Mouse (Mus musculus): ENCODE results near the gene P2rx7. TPM values are rescaled to one million over a fixed set of nuclear protein-coding genes. Genes with fewer than 3 reads are reported as not detected.

The P2rx7 gene
- polyA plus RNA-seq, 1 experiment from 2014 or later, result 1.3 TPM

DNA sequence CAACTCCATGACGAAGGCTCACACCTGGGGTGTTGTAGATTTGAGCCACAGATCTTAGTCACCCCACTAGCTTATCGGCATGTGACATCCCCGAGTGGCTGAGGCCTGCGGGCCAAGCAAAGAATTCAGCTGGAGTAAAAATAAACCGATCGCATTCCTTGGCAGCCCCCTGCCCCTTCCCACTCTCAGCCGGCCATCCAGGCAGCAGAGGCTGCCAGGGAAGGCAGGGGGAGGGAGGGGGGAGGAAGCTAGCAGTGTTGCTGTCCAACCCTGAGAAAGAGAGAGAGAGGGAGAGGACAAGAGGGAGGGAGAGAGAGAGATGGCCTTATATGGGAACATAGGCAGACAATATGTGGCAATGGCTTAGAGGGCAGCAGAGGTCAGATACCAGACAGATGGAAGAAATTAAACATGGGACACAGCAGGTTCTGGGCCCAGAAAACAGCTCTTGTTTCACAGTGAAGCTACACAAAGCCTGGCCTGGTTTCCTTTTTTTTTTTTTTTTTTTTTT, 22.3 kb upstream of the P2rx7 start:
- H3K4me2 ChIP-seq, result no peak overlapping the region

DNA sequence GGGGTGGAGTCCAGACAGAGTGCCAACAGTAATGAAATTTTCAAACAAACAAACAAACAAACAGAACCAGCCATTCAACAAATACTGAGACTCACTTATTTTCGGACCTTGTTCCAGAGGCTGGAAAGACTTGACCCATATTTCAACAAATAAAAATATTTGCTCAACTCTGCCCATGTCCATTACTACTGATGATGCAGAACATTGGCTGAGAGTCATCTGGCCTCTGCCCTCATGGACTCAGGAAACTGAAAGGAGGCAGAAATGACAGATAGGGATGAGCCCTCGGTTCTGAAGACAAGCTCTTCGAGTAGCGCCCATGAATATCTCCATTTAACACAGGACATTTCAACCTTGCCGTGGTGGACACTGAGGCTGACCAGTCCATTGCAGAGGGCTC, 21.2 kb upstream of the P2rx7 start:
- H3K36me3 ChIP-seq (ENCODE audit: control insufficient read depth, insufficient read depth, low read length), result no peaks in the 10 kb centered on the region
- H3K27ac ChIP-seq (ENCODE audit: low read depth, low read length), result no peak overlapping the region
- H3K27me3 ChIP-seq (replicated peaks; ENCODE audit: control insufficient read depth, insufficient read depth, low read length), result no peaks in the 10 kb centered on the region
- peaks cover 9% of the 10 kb centered on the region; the same call in 1 of the 2 replicates for H3K4me1 ChIP-seq (replicated peaks; ENCODE audit: control insufficient read depth, insufficient read depth, low read length)
- H3K9ac ChIP-seq (ENCODE audit: low read depth, low read length), result no peak overlapping the region
- no peak overlapping the region for H3K4me3 ChIP-seq (ENCODE audit: low read depth, low read length)
- H3K9me3 ChIP-seq (ENCODE audit: control insufficient read depth, low read length), result no peaks in the 10 kb centered on the region
- no peak overlapping the region for H3K4me2 ChIP-seq
- WGBS, result 70% methylated on average over 5 of the region's 5 CpGs
- DNase-seq (ENCODE audit: low spot score) (no peak), ATAC-seq (replicated peaks; ENCODE audit: low FRiP score) (no peak)

More for the DNA sequence above, 22.3 kb upstream of the P2rx7 start:
- H3K9me3 ChIP-seq (ENCODE audit: control insufficient read depth, low read length), result no peaks in the 10 kb centered on the region
- H3K27ac ChIP-seq (ENCODE audit: low read depth, low read length), result no peak overlapping the region
- DNase-seq (ENCODE audit: low spot score) (no peak), ATAC-seq (replicated peaks; ENCODE audit: low FRiP score) (no peak; the same call in 1 of the 2 replicates)
- H3K27me3 ChIP-seq (replicated peaks; ENCODE audit: control insufficient read depth, insufficient read depth, low read length), result no peaks in the 10 kb centered on the region; the same call in 1 of the 2 replicates
- H3K9ac ChIP-seq (ENCODE audit: low read depth, low read length), result no peak overlapping the region
- no peaks in the 10 kb centered on the region for H3K36me3 ChIP-seq (ENCODE audit: control insufficient read depth, insufficient read depth, low read length)
- no peak overlapping the region for H3K4me3 ChIP-seq (ENCODE audit: low read depth, low read length)
- 0 out of 2 replicates have a peak, but pooled peaks cover 6% of the 10 kb centered on the region for H3K4me1 ChIP-seq (replicated peaks; ENCODE audit: control insufficient read depth, insufficient read depth, low read length)
- 31% methylated on average over 7 of the region's 7 CpGs for WGBS

DNA sequence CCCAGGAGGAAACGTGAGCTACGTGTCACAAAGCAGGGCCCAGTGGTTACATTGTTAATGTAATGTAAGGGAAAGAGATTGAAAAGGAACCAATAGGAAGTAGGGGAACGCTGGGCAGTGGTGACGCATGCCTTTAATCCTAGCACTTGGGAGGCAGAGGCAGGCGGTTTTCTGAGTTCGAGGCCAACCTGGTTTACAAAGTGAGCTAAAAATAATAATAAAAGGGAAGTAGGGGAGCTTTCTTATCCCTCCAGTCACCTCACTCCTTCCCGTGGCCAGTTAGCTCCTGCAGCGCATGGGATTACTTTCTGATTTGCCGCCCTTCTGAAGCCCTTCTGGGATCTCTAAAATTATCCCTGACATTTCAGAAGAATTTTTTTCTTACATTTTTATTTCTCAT, 19.9 kb upstream of the P2rx7 start:
- Histone ChIP-seq H3K27me3 (replicated peaks; ENCODE audit: control insufficient read depth, insufficient read depth, low read length) (no peaks in the 10 kb centered on the region), H3K9ac (ENCODE audit: low read depth, low read length) (no peak overlapping the region), H3K4me1 (replicated peaks; ENCODE audit: control insufficient read depth, insufficient read depth, low read length) (peaks cover 9% of the 10 kb centered on the region; the same call in 1 of the 2 replicates), H3K27ac (ENCODE audit: low read depth, low read length) (no peak overlapping the region), H3K36me3 (ENCODE audit: control insufficient read depth, insufficient read depth, low read length) (no peaks in the 10 kb centered on the region), H3K4me2 (no peak overlapping the region), H3K9me3 (ENCODE audit: control insufficient read depth, low read length) (no peaks in the 10 kb centered on the region), H3K4me3 (ENCODE audit: low read depth, low read length) (no peak overlapping the region)
- DNase-seq (ENCODE audit: low spot score) (no peak), ATAC-seq (replicated peaks; ENCODE audit: low FRiP score) (no peak)
- WGBS, result 60% methylated on average over 9 of the region's 9 CpGs

DNA sequence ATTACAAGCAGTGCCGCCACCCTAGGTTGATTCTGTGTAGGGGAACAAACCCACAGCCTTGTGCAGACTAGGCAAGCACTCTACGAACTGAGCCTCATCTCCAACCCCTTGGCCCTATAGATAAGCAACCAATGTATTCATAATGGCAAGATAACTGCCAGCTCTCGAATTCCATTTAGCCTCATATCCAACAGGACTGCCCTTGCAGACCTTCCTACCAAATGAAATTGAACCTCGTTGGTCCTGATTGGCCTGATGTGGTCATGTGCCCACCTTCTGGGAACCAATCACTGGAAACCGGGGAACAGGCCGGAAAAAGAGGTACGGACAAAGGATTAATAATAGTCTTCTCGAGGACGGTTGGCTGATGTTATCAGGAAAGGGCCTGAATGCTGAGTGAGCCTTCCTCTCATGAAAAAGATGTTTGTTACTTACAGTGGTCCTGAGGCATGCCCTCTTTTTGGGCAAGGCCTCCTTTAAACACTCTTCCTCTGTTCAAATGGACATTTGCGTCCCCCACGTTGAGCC, 18.7 kb upstream of the P2rx7 start:
- no peak overlapping the region for H3K4me2 ChIP-seq
- no peaks in the 10 kb centered on the region for H3K27me3 ChIP-seq (replicated peaks; ENCODE audit: control insufficient read depth, insufficient read depth, low read length)
- DNase-seq (ENCODE audit: low spot score) (no peak), ATAC-seq (replicated peaks; ENCODE audit: low FRiP score) (no peak)
- peaks cover 9% of the 10 kb centered on the region; the same call in 1 of the 2 replicates for H3K4me1 ChIP-seq (replicated peaks; ENCODE audit: control insufficient read depth, insufficient read depth, low read length)
- H3K4me3 ChIP-seq (ENCODE audit: low read depth, low read length), result no peak overlapping the region
- no peaks in the 10 kb centered on the region for H3K9me3 ChIP-seq (ENCODE audit: control insufficient read depth, low read length)
- no peak overlapping the region for H3K27ac ChIP-seq (ENCODE audit: low read depth, low read length)
- WGBS, result 67% methylated on average over 11 of the region's 11 CpGs
- no peaks in the 10 kb centered on the region for H3K36me3 ChIP-seq (ENCODE audit: control insufficient read depth, insufficient read depth, low read length)
- H3K9ac ChIP-seq (ENCODE audit: low read depth, low read length), result no peak overlapping the region

DNA sequence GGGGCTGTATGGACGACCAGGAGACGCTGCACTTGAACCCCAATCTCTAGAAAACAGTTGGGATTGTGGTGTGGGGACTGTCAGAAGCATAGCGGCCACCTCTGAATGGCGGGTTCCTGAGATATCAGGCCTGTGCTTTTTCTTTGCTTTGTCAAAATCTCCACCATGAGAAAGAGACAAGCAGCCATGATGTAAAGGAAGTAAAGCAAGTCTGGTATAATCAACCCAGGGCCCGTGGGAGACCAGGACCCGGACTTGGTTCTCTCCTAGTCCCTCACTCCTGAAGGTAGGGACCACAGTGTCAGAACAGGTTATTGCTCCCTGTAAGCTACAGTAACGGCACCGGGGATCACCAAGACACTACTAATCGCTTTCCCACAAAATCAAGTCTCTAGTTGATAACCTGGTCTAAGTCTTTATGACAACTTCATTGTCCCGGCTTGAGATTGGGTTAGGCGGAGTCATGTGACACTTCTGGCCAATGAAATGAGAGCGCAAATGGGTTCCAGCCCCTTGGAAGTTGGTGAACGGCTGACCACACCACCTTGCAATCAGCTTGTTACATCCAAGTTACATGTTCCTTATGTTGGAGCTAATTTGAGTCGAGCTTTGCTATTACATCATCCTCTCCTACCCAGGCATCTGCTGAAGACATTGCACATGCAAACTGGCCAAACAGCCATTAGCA, 18.0 kb upstream of the P2rx7 start:
- H3K27ac ChIP-seq (ENCODE audit: low read depth, low read length), result no peak overlapping the region

DNA sequence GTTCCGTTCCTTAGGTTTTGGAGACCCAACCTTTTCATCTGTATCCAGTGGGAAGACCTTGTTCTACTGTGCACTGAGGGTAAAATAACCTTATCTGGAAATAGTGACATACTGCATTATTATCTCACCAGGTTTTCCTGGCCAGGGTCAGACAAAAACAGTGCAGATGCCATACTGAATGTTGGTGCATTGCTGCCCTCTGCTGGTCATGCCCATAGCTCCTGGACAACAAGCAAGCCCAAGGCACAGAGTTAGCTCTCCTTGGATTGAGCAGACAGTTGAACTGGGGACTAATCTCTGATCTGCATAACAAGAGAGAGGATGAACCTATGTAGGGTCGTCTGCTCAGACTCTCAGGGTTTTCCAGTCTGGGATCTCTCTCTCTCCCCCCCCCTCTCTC, 16.5 kb upstream of the P2rx7 start:
- Histone ChIP-seq H3K4me1 (replicated peaks; ENCODE audit: control insufficient read depth, insufficient read depth, low read length) (peaks cover 9% of the 10 kb centered on the region; the same call in 1 of the 2 replicates), H3K4me3 (ENCODE audit: low read depth, low read length) (no peak overlapping the region), H3K9ac (ENCODE audit: low read depth, low read length) (no peak overlapping the region), H3K27ac (ENCODE audit: low read depth, low read length) (no peak overlapping the region), H3K9me3 (ENCODE audit: control insufficient read depth, low read length) (no peaks in the 10 kb centered on the region), H3K4me2 (no peak overlapping the region), H3K36me3 (ENCODE audit: control insufficient read depth, insufficient read depth, low read length) (no peaks in the 10 kb centered on the region), H3K27me3 (replicated peaks; ENCODE audit: control insufficient read depth, insufficient read depth, low read length) (no peaks in the 10 kb centered on the region)
- WGBS, result 40% methylated on average over 2 of the region's 2 CpGs
- DNase-seq (ENCODE audit: low spot score) (peak; percentile 69), ATAC-seq (replicated peaks; ENCODE audit: low FRiP score) (peak; percentile 51; the same call in 1 of the 2 replicates)

More for the DNA sequence above, 18.0 kb upstream of the P2rx7 start:
- Histone ChIP-seq H3K4me2 (no peak overlapping the region), H3K36me3 (ENCODE audit: control insufficient read depth, insufficient read depth, low read length) (no peaks in the 10 kb centered on the region), H3K4me3 (ENCODE audit: low read depth, low read length) (no peak overlapping the region), H3K9me3 (ENCODE audit: control insufficient read depth, low read length) (no peaks in the 10 kb centered on the region), H3K9ac (ENCODE audit: low read depth, low read length) (no peak overlapping the region), H3K27me3 (replicated peaks; ENCODE audit: control insufficient read depth, insufficient read depth, low read length) (no peaks in the 10 kb centered on the region), H3K4me1 (replicated peaks; ENCODE audit: control insufficient read depth, insufficient read depth, low read length) (peaks cover 9% of the 10 kb centered on the region; the same call in 1 of the 2 replicates)
- no peak for ATAC-seq (replicated peaks; ENCODE audit: low FRiP score)
- 78% methylated on average over 14 of the region's 14 CpGs for WGBS
- no peak for DNase-seq (ENCODE audit: low spot score)

DNA sequence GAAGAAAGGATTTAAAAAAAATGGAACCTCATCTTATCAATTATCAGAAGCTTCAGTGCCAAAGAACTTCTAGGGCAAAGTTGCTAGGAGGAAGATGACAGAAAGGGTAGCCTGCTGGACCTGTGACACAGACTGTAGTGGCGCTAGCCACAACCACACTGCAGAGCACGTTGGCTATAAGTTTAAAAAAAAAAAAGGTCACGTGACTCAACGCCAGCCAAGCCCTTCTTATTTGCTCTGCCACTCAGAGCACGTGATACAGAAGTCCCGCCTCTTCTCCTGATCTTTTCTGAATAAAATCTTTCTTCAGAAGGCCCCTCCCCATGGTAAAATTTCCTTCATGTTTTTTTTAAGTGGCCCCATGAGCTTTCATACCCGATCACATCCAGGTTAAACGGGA, 8.5 kb upstream of the P2rx7 start:
- Histone ChIP-seq H3K9me3 (ENCODE audit: control insufficient read depth, low read length) (no peaks in the 10 kb centered on the region), H3K4me1 (replicated peaks; ENCODE audit: control insufficient read depth, insufficient read depth, low read length) (peaks cover 8% of the 10 kb centered on the region), H3K9ac (ENCODE audit: low read depth, low read length) (no peak overlapping the region), H3K4me2 (no peak overlapping the region), H3K36me3 (ENCODE audit: control insufficient read depth, insufficient read depth, low read length) (no peaks in the 10 kb centered on the region), H3K27me3 (replicated peaks; ENCODE audit: control insufficient read depth, insufficient read depth, low read length) (no peaks in the 10 kb centered on the region), H3K4me3 (ENCODE audit: low read depth, low read length) (no peak overlapping the region), H3K27ac (ENCODE audit: low read depth, low read length) (no peak overlapping the region)
- 65% methylated on average over 8 of the region's 8 CpGs for WGBS
- ATAC-seq (replicated peaks; ENCODE audit: low FRiP score), result no peak
- no peak for DNase-seq (ENCODE audit: low spot score)

DNA sequence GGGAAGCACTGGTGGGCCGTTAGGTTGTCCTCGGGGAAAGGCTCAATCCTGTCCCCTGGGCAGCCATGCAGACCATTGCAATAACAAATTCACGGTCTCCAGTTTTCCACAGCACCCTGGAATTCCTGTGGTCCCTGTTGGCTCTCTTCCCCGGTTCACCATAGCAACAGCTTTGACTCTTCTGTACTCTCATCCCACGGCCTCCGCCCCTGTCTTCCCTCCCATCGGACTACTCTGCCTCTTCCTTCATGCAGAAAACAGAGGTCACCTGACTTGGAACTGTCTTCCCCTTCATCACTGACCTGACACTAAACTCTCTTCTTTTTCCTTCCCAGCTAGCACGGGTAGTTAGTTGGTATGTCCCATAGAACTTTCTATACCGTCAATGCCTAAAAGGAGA, 7.4 kb upstream of the P2rx7 start:
- peaks cover 8% of the 10 kb centered on the region for H3K4me1 ChIP-seq (replicated peaks; ENCODE audit: control insufficient read depth, insufficient read depth, low read length)
- DNase-seq (ENCODE audit: low spot score) (no peak), ATAC-seq (replicated peaks; ENCODE audit: low FRiP score) (no peak)
- 87% methylated on average over 9 of the region's 9 CpGs for WGBS
- H3K36me3 ChIP-seq (ENCODE audit: control insufficient read depth, insufficient read depth, low read length), result no peaks in the 10 kb centered on the region
- H3K27me3 ChIP-seq (replicated peaks; ENCODE audit: control insufficient read depth, insufficient read depth, low read length), result no peaks in the 10 kb centered on the region
- no peak overlapping the region for H3K4me3 ChIP-seq (ENCODE audit: low read depth, low read length)
- H3K9ac ChIP-seq (ENCODE audit: low read depth, low read length), result no peak overlapping the region
- H3K9me3 ChIP-seq (ENCODE audit: control insufficient read depth, low read length), result no peaks in the 10 kb centered on the region
- H3K4me2 ChIP-seq, result no peak overlapping the region
- H3K27ac ChIP-seq (ENCODE audit: low read depth, low read length), result no peak overlapping the region

DNA sequence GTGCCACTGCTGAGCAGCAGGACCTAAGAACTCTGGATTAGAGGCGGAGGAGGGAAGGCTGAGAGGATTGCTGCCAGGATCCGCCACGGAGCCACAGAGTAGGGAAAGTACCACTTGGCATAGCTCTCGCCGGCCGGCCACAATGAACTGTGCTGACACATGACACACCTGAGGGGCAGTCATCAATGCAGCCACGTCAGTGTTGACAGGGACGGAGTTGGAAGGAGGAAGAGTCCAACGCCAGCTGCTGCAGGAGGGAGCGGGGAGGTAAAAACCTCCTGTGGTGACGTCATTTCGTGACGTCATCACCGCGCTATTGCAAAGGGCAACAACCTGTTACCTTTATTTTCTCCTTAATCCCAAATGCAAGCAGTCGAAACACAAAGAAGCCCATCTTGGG, 6.8 kb upstream of the P2rx7 start:
- Histone ChIP-seq H3K27me3 (replicated peaks; ENCODE audit: control insufficient read depth, insufficient read depth, low read length) (no peaks in the 10 kb centered on the region), H3K27ac (ENCODE audit: low read depth, low read length) (no peak overlapping the region), H3K36me3 (ENCODE audit: control insufficient read depth, insufficient read depth, low read length) (no peaks in the 10 kb centered on the region), H3K4me3 (ENCODE audit: low read depth, low read length) (no peak overlapping the region), H3K4me2 (peak overlapping the region; percentile 47), H3K4me1 (replicated peaks; ENCODE audit: control insufficient read depth, insufficient read depth, low read length) (peaks cover 8% of the 10 kb centered on the region), H3K9me3 (ENCODE audit: control insufficient read depth, low read length) (no peaks in the 10 kb centered on the region), H3K9ac (ENCODE audit: low read depth, low read length) (no peak overlapping the region)
- DNase-seq (ENCODE audit: low spot score) (no peak), ATAC-seq (replicated peaks; ENCODE audit: low FRiP score) (no peak)
- 46% methylated on average over 16 of the region's 16 CpGs for WGBS
